Mouse (Mus musculus): Measurements from ENCODE around the gene Mbtd1. TPM values are rescaled to one million over a fixed set of nuclear protein-coding genes. Genes with fewer than 3 reads are reported as not detected.
A peak's percentile ranks its signal among the peaks of the same experiment; 100 is the strongest.

Mbtd1 gene
- total and polyA plus RNA-seq, 3 experiments, result 19.9 to 46.5 (median 21.5) TPM

- no peak overlapping the region for H3K4me2 ChIP-seq (ENCODE audit: insufficient read depth, low read depth, poor library complexity, severe bottlenecking)
- peaks cover 5 to 27% of the 10 kb centered on the region in 2 experiments; a peak in 3 of 4 replicates for H3K4me1 ChIP-seq (ENCODE audit: control insufficient read depth in 1 of 2, insufficient read depth in 2 of 2)
- H3K27ac ChIP-seq (ENCODE audit: insufficient read depth, low read depth), result no peak overlapping the region
- no peak overlapping the region for H3K4me3 ChIP-seq (replicated peaks in 1 of 3; ENCODE audit: low read depth in 2 of 3, low read length in 2 of 3, poor library complexity in 1 of 3)
- H3K9me3 ChIP-seq (replicated peaks; ENCODE audit: low read length), result no peaks in the 10 kb centered on the region
- peaks cover 6 to 17% of the 10 kb centered on the region in 2 experiments for H3K36me3 ChIP-seq (replicated peaks in 1 of 2; ENCODE audit: control insufficient read depth in 1 of 2, insufficient read depth in 1 of 2, low read length in 1 of 2)
- no peak overlapping the region for H3K9ac ChIP-seq (ENCODE audit: insufficient read depth, low read depth)
- H3K27me3 ChIP-seq (replicated peaks), result no peaks in the 10 kb centered on the region
- peak; percentile 6; the same call in 1 of the 2 replicates for TF ChIP-seq ZC3H11A (IDR thresholded peaks at IDR 0.05; ENCODE audit: low read depth, low read length)
- TF ChIP-seq TCF12 (IDR thresholded peaks at IDR 0.05; ENCODE audit: low read depth, low read length), result no peak
- TF ChIP-seq MAFK (IDR thresholded peaks at IDR 0.05; ENCODE audit: insufficient replicate concordance, low read length), result no peak
- no peak for TF ChIP-seq ZKSCAN1 (IDR thresholded peaks at IDR 0.05; ENCODE audit: borderline replicate concordance, low read depth, low read length)
- TF ChIP-seq POLR2AphosphoS2 (IDR thresholded peaks at IDR 0.05; ENCODE audit: low read depth, low read length), result peak; percentile 28
- TF ChIP-seq SIN3A (IDR thresholded peaks at IDR 0.05; ENCODE audit: low read length), result peak; percentile 56; the same call in 1 of the 2 replicates
- peak; percentile 50; the same call in 1 of the 2 replicates for TF ChIP-seq JUND (conservative IDR thresholded peaks at IDR 0.05; ENCODE audit: low read depth, low read length)
- TF ChIP-seq CTCF (conservative IDR thresholded peaks at IDR 0.05 in 1 of 2, IDR thresholded peaks at IDR 0.05 in 1 of 2; ENCODE audit: low read depth in 2 of 2, low read length in 2 of 2), result peak; percentile 76 to 93
- no peak for TF ChIP-seq POLR2A (IDR thresholded peaks at IDR 0.05; ENCODE audit: low read depth, low read length)
- TF ChIP-seq NRF1 (IDR thresholded peaks at IDR 0.05; ENCODE audit: low read depth, low read length), result no peak
- TF ChIP-seq RCOR1 (conservative IDR thresholded peaks at IDR 0.05; ENCODE audit: low read depth, low read length), result no peak
- no peak for TF ChIP-seq USF2 (conservative IDR thresholded peaks at IDR 0.05; ENCODE audit: low read depth, low read length)
- 0 out of 2 replicates have a peak, but pooled peaks have one; percentile 10 for TF ChIP-seq MEF2A (IDR thresholded peaks at IDR 0.05; ENCODE audit: borderline replicate concordance, low read depth, low read length)
- TF ChIP-seq MAX (IDR thresholded peaks at IDR 0.05; ENCODE audit: low read length), result peak; percentile 20; the same call in 1 of the 2 replicates
- no peak for TF ChIP-seq ELF1 (IDR thresholded peaks at IDR 0.05; ENCODE audit: low read depth, low read length)
- TF ChIP-seq KAT2A (IDR thresholded peaks at IDR 0.05; ENCODE audit: insufficient replicate concordance, low read length), result no peak
- no peak for TF ChIP-seq UBTF (IDR thresholded peaks at IDR 0.05; ENCODE audit: low read depth, low read length)
- peak; percentile 88 for TF ChIP-seq RAD21 (IDR thresholded peaks at IDR 0.05; ENCODE audit: low read depth, low read length)
- no peak; the same call in 1 of the 2 replicates for TF ChIP-seq IRF4 (IDR thresholded peaks at IDR 0.05; ENCODE audit: low read depth, low read length)
- TF ChIP-seq JUN (IDR thresholded peaks at IDR 0.05; ENCODE audit: insufficient read depth, low read depth, low read length), result no peak
- no peak for TF ChIP-seq ZNF384 (IDR thresholded peaks at IDR 0.05; ENCODE audit: low read depth, low read length)
- no peak for TF ChIP-seq MXI1 (IDR thresholded peaks at IDR 0.05; ENCODE audit: low read depth, low read length)
- no peak for TF ChIP-seq ETS1 (conservative IDR thresholded peaks at IDR 0.05; ENCODE audit: low read depth, low read length)
- TF ChIP-seq GABPA (IDR thresholded peaks at IDR 0.05; ENCODE audit: insufficient replicate concordance, low read depth, low read length), result no peak
- TF ChIP-seq PAX5 (IDR thresholded peaks at IDR 0.05; ENCODE audit: low read length), result no peak
- no peak for TF ChIP-seq TBP (conservative IDR thresholded peaks at IDR 0.05; ENCODE audit: low read depth, low read length)
- peak; percentile 88 for TF ChIP-seq SMC3 (IDR thresholded peaks at IDR 0.05; ENCODE audit: low read depth, low read length)
- TF ChIP-seq CHD1 (IDR thresholded peaks at IDR 0.05; ENCODE audit: low read depth, low read length), result no peak
- no peak for TF ChIP-seq ZMIZ1 (IDR thresholded peaks at IDR 0.05; ENCODE audit: low read depth, low read length)
- peak; percentile 50; the same call in 1 of the 2 replicates for TF ChIP-seq MYC (IDR thresholded peaks at IDR 0.05; ENCODE audit: low read depth, low read length)
- H3K79me2 ChIP-seq (replicated peaks; ENCODE audit: control insufficient read depth, extremely low read depth, insufficient read depth, poor library complexity, severe bottlenecking), result no peaks in the 10 kb centered on the region; the same call in 1 of the 2 replicates
- dilution Hi-C loops (cut with MboI; ENCODE audit: extremely low pct_ligation_motif_present, extremely low pct_unique_long_range_greater_than_20kb, low sequenced_read_pairs) (no loop called here), in situ Hi-C loops (cut with MboI; ENCODE audit: low pct_ligation_motif_present, low pct_unique_long_range_greater_than_20kb, low sequenced_read_pairs) (no loop called here)
- peak; percentile 83 for DNase-seq (ENCODE audit: extremely low read depth)
These were observed 29.2 kb upstream of the Mbtd1 start for GRCm38 (mm10) chr11:93856284-93856955.
